Mouse (Mus musculus): ENCODE measurements around the gene Col5a2. TPM values are rescaled to one million over a fixed set of nuclear protein-coding genes. Genes with fewer than 3 reads are reported as not detected.

Col5a2 gene
- 12.7 TPM for polyA plus RNA-seq (2014; fragmentation: Illumina TruSeq; extraction: RNeasy Lipid Tissue Mini Kit (QIAGEN cat#74804); ENCODE audit: insufficient read depth, low read depth, low replicate concordance)

GRCm38 (mm10) chr1:45502865-45503332, at the start of gene Col5a2:
Col5a2 (minus strand) TSS chr1:45503282.

Other genes with a start within 250 kb of the Col5a2 start
- 120 TPM for gene Col3a1, start 191.7 kb downstream of the Col5a2 start, polyA plus RNA-seq (2014; fragmentation: Illumina TruSeq; extraction: RNeasy Lipid Tissue Mini Kit (QIAGEN cat#74804); ENCODE audit: insufficient read depth, low read depth, low replicate concordance)